Mouse (Mus musculus): ENCODE measurements around the gene Dlat.

Dlat gene

DNA sequence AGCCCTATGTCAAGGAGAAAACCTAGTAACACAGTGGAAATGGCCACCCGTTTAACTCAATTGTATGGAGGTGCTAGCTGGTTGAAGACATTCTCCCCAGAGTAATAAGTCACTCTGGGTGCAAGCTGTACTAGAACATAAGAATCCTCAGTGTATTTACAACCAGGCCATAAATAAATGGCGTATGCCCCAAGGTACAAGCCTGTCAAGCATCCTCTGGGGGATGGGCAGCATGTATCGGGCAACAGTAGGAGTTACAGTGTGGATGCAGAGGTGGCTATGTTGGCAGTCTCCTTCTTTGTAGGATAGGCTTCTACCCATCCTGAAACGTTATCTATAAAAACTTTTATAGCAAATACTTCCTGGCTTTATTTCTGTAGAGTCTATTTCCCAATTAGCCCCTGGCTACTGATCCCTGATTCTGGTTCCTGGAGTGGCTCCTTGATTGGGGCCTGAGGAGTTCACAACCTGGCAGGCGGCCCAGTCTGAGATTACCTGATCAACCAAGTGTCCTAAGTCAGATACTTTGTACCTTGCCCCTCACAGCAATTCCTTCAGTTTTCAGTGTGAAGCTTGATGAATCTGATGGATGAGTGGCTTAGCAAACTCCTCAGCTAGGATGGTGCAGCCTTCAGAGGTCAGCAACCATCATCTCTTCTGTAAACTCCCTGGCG lies 74.3 kb downstream of the Dlat start:
- ChIA-PET CTCF (interaction anchor here in 2 of 4 experiments (0.5 to 0.6 kb wide), 3 partner anchors 9 to 413 kb away, joined by 3 to 5 read pairs (median 3); no protein-coding TSS in a partner anchor), POLR2A (interaction anchor here in 1 of 4 experiments (0.6 to 2.8 kb wide), 5 partner anchors 8 to 136 kb away, joined by 3 to 7 read pairs (median 3); partner anchors contain the start of genes Sdhd and Timm8b)
